19 mouse cellular contexts compared by ENCODE assay signal in the genomic region with DNA sequence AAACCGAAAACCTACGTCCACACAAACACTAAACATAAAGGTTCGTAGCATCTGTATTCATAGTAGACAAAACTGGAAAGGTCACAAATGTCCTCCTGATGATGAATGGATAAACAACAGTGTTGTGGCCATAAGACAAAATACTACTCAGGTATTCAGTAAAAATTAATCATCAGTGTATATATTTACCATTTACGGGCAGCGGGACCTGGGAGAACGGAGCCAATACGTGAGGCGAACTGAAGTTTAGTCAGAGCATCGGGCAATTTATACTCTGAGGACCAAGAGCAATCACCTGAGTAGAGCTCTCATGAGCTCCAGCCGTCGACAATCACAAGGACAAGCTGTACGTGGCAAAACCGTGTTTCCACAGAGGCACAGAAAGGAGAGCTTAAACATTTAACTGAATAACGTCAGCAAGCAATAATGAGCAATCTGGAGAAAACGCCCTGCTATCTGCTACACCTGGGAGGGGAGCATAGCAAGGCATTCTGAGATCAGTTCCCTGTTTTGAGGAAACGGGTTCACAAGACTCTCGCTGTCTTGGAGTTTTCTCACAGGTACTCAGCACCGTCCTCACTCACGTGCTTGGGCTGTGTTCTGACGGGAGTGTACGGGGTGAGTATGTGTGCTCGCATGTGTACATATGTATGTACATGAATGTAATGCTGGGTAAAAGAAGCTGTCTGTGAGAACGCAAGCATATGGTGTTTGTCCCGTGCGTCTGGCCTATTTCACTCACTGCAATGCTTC. TPM values are rescaled to one million over a fixed set of nuclear protein-coding genes. Genes with fewer than 3 reads are reported as not detected.
DNase-seq lines count a peak whose midpoint lies in the region; ATAC-seq and TF ChIP-seq lines count a peak whose summit lies in the region.
"Had no signal": no experiment of that assay in that cellular context is flagged by ENCODE, and none has a peak within 500 bp of the region (broad histone marks: within the 10 kb centered on the region; RNA-seq: fewer than 3 reads in every experiment).

No protein-coding gene starts in this region.

- H3K36me3 ChIP-seq in forebrain, postnatal 0 days (ENCODE audit: insufficient read depth): no peaks in the 10 kb centered on the region
- no peaks in the 10 kb centered on the region for H3K36me3 ChIP-seq in forebrain, embryonic 11.5 days (ENCODE audit: control insufficient read depth, insufficient read depth, low read length)
- H3K36me3 ChIP-seq: hindbrain, embryonic 12.5 days had no signal

- ATAC-seq in forebrain, postnatal 0 days: peak; percentile 42; the same call in 1 of the 2 replicates
- no peak for ATAC-seq in forebrain, embryonic 11.5 days (replicated peaks; ENCODE audit: low FRiP score)
- ATAC-seq: CD4-positive, CD25-positive, alpha-beta regulatory T cell, adult 4 months; intestine, postnatal 0 days had no signal

- no peaks in the 10 kb centered on the region for H3K9me3 ChIP-seq in forebrain, postnatal 0 days (ENCODE audit: low read length)
- H3K9me3 ChIP-seq in forebrain, embryonic 11.5 days (ENCODE audit: control insufficient read depth, low read length): no peaks in the 10 kb centered on the region
- H3K9me3 ChIP-seq: forebrain, embryonic 10.5 days; hindbrain, embryonic 12.5 days; hindbrain, embryonic 15.5 days had no signal

- H3K4me1 ChIP-seq in forebrain, postnatal 0 days (ENCODE audit: insufficient read depth): no peaks in the 10 kb centered on the region
- H3K4me1 ChIP-seq in forebrain, embryonic 11.5 days (replicated peaks; ENCODE audit: control insufficient read depth, insufficient read depth, low read length): no peaks in the 10 kb centered on the region
- H3K4me1 ChIP-seq: hindbrain, embryonic 15.5 days had no signal

- no peak overlapping the region for H3K9ac ChIP-seq in forebrain, postnatal 0 days
- no peak overlapping the region for H3K9ac ChIP-seq in forebrain, embryonic 11.5 days (ENCODE audit: low read length)
- H3K9ac ChIP-seq: hindbrain, embryonic 12.5 days; hindbrain, embryonic 15.5 days had no signal

- DNase-seq in forebrain, postnatal 0 days: peak; percentile 30
- DNase-seq in forebrain, embryonic 11.5 days (ENCODE audit: low spot score): no peak
- DNase-seq in layer of hippocampus, adult 2 months (ENCODE audit: low spot score in 2 of 2): no peak
- no peak for DNase-seq in layer of hippocampus, adult 9-11 months
- DNase-seq in ZHBTc4 (ENCODE audit: low read depth, low spot score): peak; percentile 46
- peak; percentile 55 for DNase-seq in brain, embryonic 14.5 days (ENCODE audit: low read depth)
- DNase-seq in ovary, postnatal 14 days (ENCODE audit: low spot score): no peak
- DNase-seq: cerebellum, adult 18-20 months; cerebellum, adult 9-10 months; cerebellum, postnatal 14 days; gastrocnemius, postnatal 25 days; heart, adult 2 months; kidney, adult 2 months had no signal

- H3K27me3 ChIP-seq in forebrain, postnatal 0 days (ENCODE audit: insufficient read depth, low read length): no peaks in the 10 kb centered on the region
- H3K27me3 ChIP-seq in forebrain, embryonic 11.5 days (ENCODE audit: control insufficient read depth, insufficient read depth, low read length): no peaks in the 10 kb centered on the region
- H3K27me3 ChIP-seq: hindbrain, embryonic 12.5 days; hindbrain, embryonic 15.5 days had no signal

- H3K27ac ChIP-seq in forebrain, postnatal 0 days (ENCODE audit: low read depth, low read length): no peak overlapping the region
- H3K27ac ChIP-seq in forebrain, embryonic 11.5 days (ENCODE audit: low read depth, low read length): no peak overlapping the region
- peak overlapping the region; percentile 71 for H3K27ac ChIP-seq in layer of hippocampus, adult 2 months
- H3K27ac ChIP-seq: forebrain, embryonic 10.5 days; heart, adult 2 months; hindbrain, embryonic 12.5 days; hindbrain, embryonic 15.5 days had no signal

- TF ChIP-seq CTCF in forebrain, postnatal 0 days (IDR thresholded peaks at IDR 0.05; ENCODE audit: low read depth): no peak
- no peak for TF ChIP-seq CTCF in layer of hippocampus, adult 2 months (conservative IDR thresholded peaks at IDR 0.05)
- no peak for TF ChIP-seq CTCF in brain, embryonic 14.5 days (IDR thresholded peaks at IDR 0.05; ENCODE audit: borderline replicate concordance, extremely low read depth, insufficient read depth, insufficient read length)

- TF ChIP-seq POLR2A in brain, embryonic 14.5 days (IDR thresholded peaks at IDR 0.05; ENCODE audit: borderline replicate concordance, extremely low read depth, insufficient read depth, insufficient read length, poor library complexity, severe bottlenecking): no peak

- no peak overlapping the region for H3K4me3 ChIP-seq in forebrain, postnatal 0 days (ENCODE audit: low read depth, low read length)
- H3K4me3 ChIP-seq in forebrain, embryonic 11.5 days (ENCODE audit: low read depth, low read length): no peak overlapping the region
- H3K4me3 ChIP-seq in layer of hippocampus, adult 2 months: no peak overlapping the region
- H3K4me3 ChIP-seq: forebrain, embryonic 10.5 days; heart, adult 2 months; hindbrain, embryonic 12.5 days; hindbrain, embryonic 15.5 days had no signal

- 72% methylated on average over 25 of the region's 25 CpGs for WGBS in forebrain, postnatal 0 days
- 91% methylated on average over 25 of the region's 25 CpGs for WGBS in forebrain, embryonic 11.5 days

- H3K4me2 ChIP-seq in forebrain, postnatal 0 days (ENCODE audit: low read depth): no peak overlapping the region
- H3K4me2 ChIP-seq in forebrain, embryonic 11.5 days (ENCODE audit: low read depth, low read length, severe bottlenecking): no peak overlapping the region
- H3K4me2 ChIP-seq: heart, embryonic 11.5 days; hindbrain, embryonic 12.5 days; hindbrain, embryonic 15.5 days had no signal

RNA-seq across cellular contexts. Expression of a gene that starts 15.7 kb away (rescaled TPM):
- total RNA-seq in forebrain, postnatal 0 days (2014; rRNA removed): 106 and 134 TPM in 2 replicates
- 121 and 184 TPM in 2 replicates for polyA plus RNA-seq in forebrain, postnatal 0 days (2015; fragmentation: Nextera tagmentation; extraction: Ambion mirVana)
- polyA plus RNA-seq in forebrain, embryonic 11.5 days (2014; fragmentation: Nextera tagmentation; extraction: Ambion mirVana): 52.6 and 61.2 TPM in 2 replicates
- total RNA-seq in layer of hippocampus, adult 2 months (2021): 1,000 to 10,000 TPM; 1,134 to 1,252 TPM
- polyA plus RNA-seq in brain, embryonic 14.5 days (2012; rRNA removed): 85.9 and 131 TPM in 2 replicates

RNA-seq across cellular contexts. Expression of a gene that starts 28.4 kb away (rescaled TPM):
- 202 and 208 TPM in 2 replicates for total RNA-seq in forebrain, postnatal 0 days (2014; rRNA removed)
- 228 and 234 TPM in 2 replicates for polyA plus RNA-seq in forebrain, postnatal 0 days (2015; fragmentation: Nextera tagmentation; extraction: Ambion mirVana)
- 124 TPM in 2 replicates for polyA plus RNA-seq in forebrain, embryonic 11.5 days (2014; fragmentation: Nextera tagmentation; extraction: Ambion mirVana)
- 10 to 100 TPM; 39.7 to 47.0 TPM for total RNA-seq in layer of hippocampus, adult 2 months (2021)
- 112 and 123 TPM in 2 replicates for polyA plus RNA-seq in brain, embryonic 14.5 days (2012; rRNA removed)

Comparison
In these comparisons a context has a peak if more than half of its experiments do, and no peak if none do; other contexts are left out.
1. DNase-seq: peak in forebrain, postnatal 0 days (single experiment), ZHBTc4 (single experiment) and brain, embryonic 14.5 days (single experiment); none in forebrain, embryonic 11.5 days (single experiment), layer of hippocampus, adult 2 months (0 of 2), layer of hippocampus, adult 9-11 months (single experiment) and ovary, postnatal 14 days (single experiment).